Mouse (Mus musculus) liver, embryonic 11.5 days (tissue): ENCODE results near the gene Prex1. TPM values are rescaled to one million over a fixed set of nuclear protein-coding genes. Genes with fewer than 3 reads are reported as not detected.

ENCODE experiments used
- ATAC-seq: fragments of 200-750 bp; cut with Nextera tagmentation; replicated peaks from 2 replicates; pipeline ENCODE4 v1.8.0; 2017; ENCODE audit warnings: moderate number of reproducible peaks, mild to moderate bottlenecking, moderate TSS enrichment, moderate library complexity; ENCODE audit not compliant: low FRiP score
- DNase-seq: peaks from one replicate; pipeline ENCODE4 v3.0.0-alpha.2; 2017; ENCODE audit warnings: low spot score
- H3K27ac ChIP-seq: fragments of 300-500 bp; sonication (generic); 2 replicates; pipeline ENCODE4 v1.5.1; 2014; ENCODE audit warnings: mild to moderate bottlenecking, low read depth, low read length, control low read depth
- H3K27me3 ChIP-seq: fragments of 300-500 bp; sonication (generic); replicated peaks from 2 replicates; pipeline ENCODE4 v1.6.1; 2014; ENCODE audit warnings: low read length, mixed read lengths; ENCODE audit not compliant: control insufficient read depth, insufficient read depth
- H3K36me3 ChIP-seq: fragments of 300-500 bp; sonication (generic); 2 replicates; pipeline ENCODE4 v1.6.1; 2014; ENCODE audit warnings: mild to moderate bottlenecking, low read length, moderate library complexity, mixed read lengths; ENCODE audit not compliant: control insufficient read depth, insufficient read depth
- H3K4me1 ChIP-seq: fragments of 300-500 bp; sonication (generic); replicated peaks from 2 replicates; pipeline ENCODE4 v1.6.1; 2014; ENCODE audit warnings: low read length, mixed read lengths; ENCODE audit not compliant: control insufficient read depth, insufficient read depth
- H3K4me2 ChIP-seq: fragments of 300-500 bp; sonication (generic); 2 replicates; pipeline ENCODE4 v1.6.1; 2014; ENCODE audit warnings: mild to moderate bottlenecking, control low read depth, moderate library complexity
- H3K4me3 ChIP-seq: fragments of 300-500 bp; sonication (generic); 2 replicates; pipeline ENCODE4 v1.5.1; 2014; ENCODE audit warnings: low read depth, low read length, control low read depth
- H3K9ac ChIP-seq: fragments of 300-500 bp; sonication (generic); 2 replicates; pipeline ENCODE4 v1.6.1; 2014; ENCODE audit warnings: low read depth, low read length, control low read depth
- H3K9me3 ChIP-seq: fragments of 300-500 bp; sonication (generic); 2 replicates; pipeline ENCODE4 v1.6.1; 2016; ENCODE audit warnings: low read length, inconsistent platforms, mixed read lengths; ENCODE audit not compliant: control insufficient read depth
- WGBS: fragments of 180-500 bp; shearing (Covaris S2); extraction: QIAGEN DNeasy Blood & Tissue Kit; methylation state at CpG from one replicate; pipeline ENCODE4 v1.1.7; 2014; 5-methylcytosine and 5-hydroxymethylcytosine counted together
- polyA plus RNA-seq: library from polyadenylated mRNA; unstranded; fragments of >200 nt; fragmentation: Nextera tagmentation; extraction: Ambion mirVana; gene quantifications from 2 replicates; pipeline ENCODE4 v1.2.1, GENCODE M21; 2014

Prex1 gene
- polyA plus RNA-seq, 1 experiment from 2014 or later: 16.1 TPM

- no peak for DNase-seq
- Histone ChIP-seq H3K4me1 (peaks cover 23% of the 10 kb centered on the region), H3K27ac (0 out of 2 replicates have a peak overlapping the region, but pooled peaks have one; percentile 6), H3K9me3 (no peaks in the 10 kb centered on the region), H3K27me3 (no peaks in the 10 kb centered on the region), H3K9ac (no peak overlapping the region), H3K4me2 (peak overlapping the region; percentile 31; the same call in 1 of the 2 replicates), H3K36me3 (no peaks in the 10 kb centered on the region), H3K4me3 (no peak overlapping the region)
- WGBS: 34% methylated on average over 4 of the region's 4 CpGs
- no peak for ATAC-seq
Measured at GRCm38 (mm10) chr2:166656630-166657029, 57.0 kb downstream of the Prex1 start.

- WGBS: 35% methylated on average over 11 of the region's 11 CpGs
- H3K9me3 ChIP-seq: no peaks in the 10 kb centered on the region
- no peak overlapping the region for H3K4me3 ChIP-seq
- peak overlapping the region; percentile 31 for H3K4me2 ChIP-seq
- no peaks in the 10 kb centered on the region for H3K36me3 ChIP-seq
- H3K27me3 ChIP-seq: no peaks in the 10 kb centered on the region
- DNase-seq (no peak), ATAC-seq (peak; percentile 45; the same call in 1 of the 2 replicates)
- H3K4me1 ChIP-seq: peaks cover 23% of the 10 kb centered on the region
- H3K27ac ChIP-seq: 0 out of 2 replicates have a peak overlapping the region, but pooled peaks have one; percentile 9
- no peak overlapping the region for H3K9ac ChIP-seq
Measured at GRCm38 (mm10) chr2:166655727-166656520, 57.7 kb downstream of the Prex1 start.

GRCm38 (mm10) chr2:166655308-166655707 is 58.3 kb downstream of the Prex1 start:
- no peak overlapping the region for H3K9ac ChIP-seq
- peaks cover 23% of the 10 kb centered on the region for H3K4me1 ChIP-seq
- no peak overlapping the region for H3K4me2 ChIP-seq
- 83% methylated on average over 4 of the region's 4 CpGs for WGBS
- no peak for DNase-seq
- H3K27me3 ChIP-seq: no peaks in the 10 kb centered on the region
- 0 out of 2 replicates have a peak overlapping the region, but pooled peaks have one; percentile 9 for H3K27ac ChIP-seq
- no peaks in the 10 kb centered on the region for H3K36me3 ChIP-seq
- no peaks in the 10 kb centered on the region for H3K9me3 ChIP-seq
- no peak overlapping the region for H3K4me3 ChIP-seq
- no peak for ATAC-seq

- no peak overlapping the region for H3K9ac ChIP-seq
- no peaks in the 10 kb centered on the region for H3K9me3 ChIP-seq
- 71% methylated on average over 4 of the region's 4 CpGs for WGBS
- no peaks in the 10 kb centered on the region for H3K36me3 ChIP-seq
- no peak overlapping the region for H3K27ac ChIP-seq
- peaks cover 25% of the 10 kb centered on the region for H3K4me1 ChIP-seq
- ATAC-seq (no peak), DNase-seq (no peak)
- no peak overlapping the region for H3K4me2 ChIP-seq
- H3K4me3 ChIP-seq: no peak overlapping the region
- H3K27me3 ChIP-seq: no peaks in the 10 kb centered on the region
Measured at GRCm38 (mm10) chr2:166654875-166655274, 58.8 kb downstream of the Prex1 start.

GRCm38 (mm10) chr2:166653564-166653963 is 60.1 kb downstream of the Prex1 start:
- no peaks in the 10 kb centered on the region for H3K27me3 ChIP-seq
- ATAC-seq (no peak), DNase-seq (no peak)
- no peaks in the 10 kb centered on the region for H3K36me3 ChIP-seq
- H3K4me3 ChIP-seq: no peak overlapping the region
- no peak overlapping the region for H3K27ac ChIP-seq
- no peak overlapping the region for H3K4me2 ChIP-seq
- H3K4me1 ChIP-seq: peaks cover 23% of the 10 kb centered on the region
- no peak overlapping the region for H3K9ac ChIP-seq
- H3K9me3 ChIP-seq: no peaks in the 10 kb centered on the region
- WGBS: 49% methylated on average over 5 of the region's 5 CpGs

- no peaks in the 10 kb centered on the region for H3K9me3 ChIP-seq
- 69% methylated on average over 4 of the region's 4 CpGs for WGBS
- no peak overlapping the region; the same call in 1 of the 2 replicates for H3K27ac ChIP-seq
- DNase-seq (no peak), ATAC-seq (no peak)
- no peak overlapping the region for H3K4me3 ChIP-seq
- H3K9ac ChIP-seq: no peak overlapping the region
- no peaks in the 10 kb centered on the region for H3K36me3 ChIP-seq
- H3K4me2 ChIP-seq: no peak overlapping the region
- peaks cover 19% of the 10 kb centered on the region for H3K4me1 ChIP-seq
- no peaks in the 10 kb centered on the region for H3K27me3 ChIP-seq
Measured at GRCm38 (mm10) chr2:166652672-166653071, 61.0 kb downstream of the Prex1 start.

GRCm38 (mm10) chr2:166651317-166652030 is 62.2 kb downstream of the Prex1 start:
- H3K9me3 ChIP-seq: no peaks in the 10 kb centered on the region
- peaks cover 16% of the 10 kb centered on the region for H3K4me1 ChIP-seq
- H3K4me2 ChIP-seq: no peak overlapping the region
- H3K4me3 ChIP-seq: no peak overlapping the region
- no peak overlapping the region for H3K9ac ChIP-seq
- no peak for DNase-seq
- 70% methylated on average over 10 of the region's 10 CpGs for WGBS
- no peaks in the 10 kb centered on the region for H3K36me3 ChIP-seq
- H3K27ac ChIP-seq: no peak overlapping the region
- no peak for ATAC-seq
- H3K27me3 ChIP-seq: no peaks in the 10 kb centered on the region

- no peaks in the 10 kb centered on the region for H3K27me3 ChIP-seq
- WGBS: 58% methylated on average over 9 of the region's 9 CpGs
- DNase-seq (no peak), ATAC-seq (0 out of 2 replicates have a peak, but pooled peaks have one; percentile 15)
- no peak overlapping the region for H3K9ac ChIP-seq
- H3K4me3 ChIP-seq: no peak overlapping the region
- H3K36me3 ChIP-seq: no peaks in the 10 kb centered on the region
- H3K4me1 ChIP-seq: peaks cover 6% of the 10 kb centered on the region; the same call in 1 of the 2 replicates
- H3K9me3 ChIP-seq: no peaks in the 10 kb centered on the region
- no peak overlapping the region for H3K27ac ChIP-seq
- no peak overlapping the region for H3K4me2 ChIP-seq
Measured at GRCm38 (mm10) chr2:166650414-166650813, 63.2 kb downstream of the Prex1 start.
